Mouse (Mus musculus) heart, embryonic 13.5 days (tissue): ENCODE measurements at regions not wholly inside any gene's neighbourhood (a gene's known extent, or its start where the extent isn't known, plus 50 kb on each side); places are given as distances from the start of the nearest gene placed in this dataset. TPM values are rescaled to one million over a fixed set of nuclear protein-coding genes. Genes with fewer than 3 reads are reported as not detected.

Experiments used
- microRNA-seq: library from miRNA; unstranded; fragments of <30 nt; microRNA quantifications from one replicate; pipeline ENCODE4, GENCODE M21; 2016

Small RNAs in the stretch of these regions (microRNA-seq; reads per million reads assigned to microRNA genes)
- gene Gm24999 (not detected), gene Gm25000 (not detected)
